Mouse (Mus musculus) CH12.LX (cell line): Measurements from ENCODE around the gene Plekhh3.
"Not testable (repeated sequence)": the region's sequence is repeated elsewhere in the genome, so short reads cannot be mapped to it uniquely, and the experiment has no call there.

Source experiments
- CHD2 ChIP-seq: IDR thresholded peaks from 2 replicates; pipeline ENCODE4 v1.6.1; 2011; ENCODE audit warnings: low read length, improper control_type of control experiment
- CTCF ChIP-seq, 2 experiments: IDR thresholded peaks in 1 of 2; conservative IDR thresholded peaks in 1 of 2; 2 replicates each; pipeline ENCODE4 v1.5.1; 2011 to 2012; ENCODE audit warnings: low read depth in 2 of 2, low read length in 2 of 2, improper control_type of control experiment in 1 of 2, inconsistent platforms in 1 of 2, mild to moderate bottlenecking in 1 of 2, moderate library complexity in 1 of 2
- EP300 ChIP-seq: IDR thresholded peaks from 2 replicates; pipeline ENCODE4 v1.6.1; 2011; ENCODE audit warnings: low read length, improper control_type of control experiment
- MAFK ChIP-seq: IDR thresholded peaks from 2 replicates; pipeline ENCODE4 v1.6.1; 2011; ENCODE audit warnings: low read length, improper control_type of control experiment; ENCODE audit not compliant: insufficient replicate concordance
- MAZ ChIP-seq: IDR thresholded peaks from 2 replicates; pipeline ENCODE4 v1.6.1; 2012; ENCODE audit warnings: low read depth, mild to moderate bottlenecking, inconsistent platforms, low read length, improper control_type of control experiment, moderate library complexity
- MEF2A ChIP-seq: IDR thresholded peaks from 2 replicates; pipeline ENCODE4 v1.6.1; 2014; ENCODE audit warnings: low read depth, mild to moderate bottlenecking, inconsistent platforms, low read length, improper control_type of control experiment, borderline replicate concordance
- RAD21 ChIP-seq: IDR thresholded peaks from 2 replicates; pipeline ENCODE4 v1.6.1; 2011; ENCODE audit warnings: low read depth, mild to moderate bottlenecking, low read length, improper control_type of control experiment, moderate library complexity
- RCOR1 ChIP-seq: conservative IDR thresholded peaks from 2 replicates; pipeline ENCODE4 v1.6.1; 2012; ENCODE audit warnings: low read depth, mild to moderate bottlenecking, inconsistent platforms, low read length, improper control_type of control experiment
- TBP ChIP-seq: conservative IDR thresholded peaks from 2 replicates; pipeline ENCODE4 v1.6.1; 2011; ENCODE audit warnings: low read depth, low read length, improper control_type of control experiment
- ZC3H11A ChIP-seq: IDR thresholded peaks from 2 replicates; pipeline ENCODE4 v1.6.1; 2012; ENCODE audit warnings: low read depth, mild to moderate bottlenecking, inconsistent platforms, low read length, improper control_type of control experiment

GRCm38 (mm10) chr11:101125008-101125407 lies 46.1 kb downstream of the Plekhh3 start:
- not testable (repeated sequence) for TF ChIP-seq RAD21; MEF2A; RCOR1; CTCF (conservative IDR thresholded peaks at IDR 0.05 in 1 of 2, IDR thresholded peaks at IDR 0.05 in 1 of 2; ENCODE audit: low read depth in 2 of 2, low read length in 2 of 2); TBP; EP300; CHD2; ZC3H11A; MAZ; MAFK
